Mouse (Mus musculus) urinary bladder, postnatal 36 days (tissue): ENCODE data around the gene Zfyve28.

Experiments used
- DNase-seq, 2 experiments: peaks; one replicate each; pipeline ENCODE4 v3.0.0; 2022; ENCODE audit warnings: low spot score in 2 of 2, mixed read lengths in 1 of 2

Zfyve28 gene

DNA sequence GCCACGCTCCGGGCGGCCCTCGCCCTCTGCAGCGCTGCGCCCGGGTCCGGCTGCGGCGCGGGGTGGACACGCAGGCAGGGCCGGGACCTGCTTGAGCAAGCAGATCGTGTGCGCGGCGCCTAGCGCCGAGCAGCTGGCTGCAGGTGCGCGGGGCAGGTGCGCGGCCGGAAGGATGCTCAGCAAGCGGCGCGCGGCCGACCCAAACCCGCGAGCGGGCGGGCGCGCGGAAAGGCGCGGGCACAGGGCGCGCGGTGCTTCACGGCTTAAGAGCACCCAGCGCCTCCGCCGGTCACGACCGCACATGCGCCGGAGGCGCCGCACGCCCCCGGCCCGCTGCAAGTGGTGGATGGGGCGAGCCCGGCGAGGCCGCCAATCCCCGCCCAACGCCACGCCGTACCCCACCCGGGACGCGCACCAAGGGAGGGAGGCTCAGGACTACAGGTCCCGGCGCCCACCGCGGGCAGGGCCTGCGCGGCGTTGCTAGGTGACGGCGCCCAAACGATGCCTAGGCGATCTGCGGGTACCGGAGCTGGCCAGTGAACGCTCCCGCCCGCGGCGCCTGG, at the start of gene Zfyve28, which contains the start of gene Cfap99:
Gene Zfyve28, minus strand, starts transcription at position 296 of the 563 bp plus-strand sequence.
Gene Cfap99, plus strand, starts transcription at position 447 of the 563 bp plus-strand sequence.
- peak; percentile 49 to 70 for DNase-seq

GRCm38 (mm10) chr5:34336775-34337450, 48.7 kb upstream of the Zfyve28 start:
- DNase-seq: peak; percentile 44 to 58

DNA sequence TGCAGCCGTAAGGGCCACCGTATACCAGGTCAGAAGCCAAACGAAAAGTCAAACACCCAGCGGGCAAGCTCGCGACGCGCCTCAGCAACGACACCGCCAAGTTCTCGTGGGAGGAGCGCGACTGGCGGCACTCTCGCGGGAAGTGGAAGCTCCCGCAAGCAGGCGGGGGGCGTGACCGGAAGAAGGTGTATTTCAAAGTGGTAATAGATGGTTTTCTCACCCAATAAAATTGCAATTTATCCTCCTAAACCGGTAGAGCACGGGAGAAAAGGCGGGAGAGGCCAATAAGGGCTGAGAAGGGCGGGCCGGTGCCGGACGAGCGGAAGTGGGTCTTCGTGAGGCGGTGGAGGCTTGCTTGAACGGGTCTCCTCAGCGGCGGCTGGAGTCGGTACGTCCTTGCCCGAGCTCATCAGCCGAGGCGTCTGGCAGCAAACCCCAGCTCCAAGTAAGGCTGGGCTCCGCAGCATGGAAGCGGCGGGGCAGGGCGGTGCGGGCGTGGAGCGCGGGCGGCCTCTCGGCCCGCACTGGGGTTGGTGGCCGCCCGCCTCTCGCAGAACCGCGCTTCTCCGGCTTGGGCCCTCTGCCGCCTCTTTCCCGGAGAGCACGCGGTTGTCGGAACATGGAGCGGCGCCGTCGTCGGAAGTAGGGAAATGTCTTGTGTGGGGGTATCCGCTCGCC, 48.0 kb upstream of the Zfyve28 start, which contains the start of gene Rnf4:
Gene Rnf4, plus strand, starts transcription at position 193 of the 678 bp plus-strand sequence.
- peak; percentile 97 to 98 for DNase-seq

- no peak for DNase-seq
These were observed 47.4 kb upstream of the Zfyve28 start for GRCm38 (mm10) chr5:34335539-34336096.

GRCm38 (mm10) chr5:34334081-34334480, 45.8 kb upstream of the Zfyve28 start:
- no peak for DNase-seq

DNA sequence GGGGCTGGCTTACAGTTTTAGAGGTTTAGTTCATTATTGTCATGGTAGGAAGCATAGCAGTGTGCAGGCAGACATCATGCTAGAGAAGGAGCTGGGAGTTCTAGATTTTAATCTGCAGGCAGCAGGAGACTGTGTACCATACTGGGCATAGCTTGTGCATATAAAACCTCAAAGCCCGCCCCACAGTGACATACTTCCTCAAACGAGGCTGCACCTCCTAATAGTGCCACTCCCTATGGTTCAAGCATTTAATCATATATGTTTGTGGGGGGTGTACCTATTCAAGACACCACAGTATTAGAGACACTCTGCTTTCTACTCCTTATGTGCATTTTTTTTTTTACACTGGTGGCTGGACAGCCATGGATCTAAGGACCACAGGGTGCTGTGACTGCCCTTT, 41.9 kb upstream of the Zfyve28 start:
- no peak for DNase-seq

DNA sequence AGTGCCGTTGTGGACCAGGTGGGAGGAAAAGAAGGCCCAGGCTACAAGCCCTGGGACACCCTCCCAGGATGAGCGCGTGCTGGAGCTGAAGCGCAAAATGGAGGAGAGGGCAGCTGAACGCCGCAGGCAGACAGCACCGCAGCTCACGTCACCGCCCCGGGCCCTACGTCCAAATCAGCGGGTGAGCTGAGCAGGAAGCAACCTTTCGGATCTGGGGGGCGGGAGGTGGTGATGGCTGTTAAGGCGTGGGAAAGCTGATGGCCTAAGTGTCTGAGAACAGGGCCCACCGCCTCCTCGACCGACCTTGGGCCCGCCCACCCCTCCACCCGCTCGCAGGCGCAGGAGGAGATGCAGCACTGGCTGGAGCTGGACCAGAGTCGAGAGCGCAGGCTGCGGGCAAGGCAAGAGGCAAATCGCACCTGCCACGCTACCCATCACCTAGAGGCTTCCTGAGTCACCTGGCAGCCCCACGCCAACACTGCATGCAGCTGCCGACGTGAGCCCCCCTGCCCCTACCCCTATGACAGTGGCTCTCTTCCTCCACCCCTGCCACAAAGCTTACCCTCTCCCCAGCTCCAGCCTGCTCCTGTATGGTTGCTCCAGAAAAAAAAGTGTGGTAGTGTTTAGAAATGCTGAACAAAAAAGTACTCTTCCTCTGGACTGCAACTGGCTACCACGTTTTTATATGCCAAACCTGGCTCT, 38.8 kb upstream of the Zfyve28 start:
- peak in 1 of 2 experiments; percentile 12 for DNase-seq

DNA sequence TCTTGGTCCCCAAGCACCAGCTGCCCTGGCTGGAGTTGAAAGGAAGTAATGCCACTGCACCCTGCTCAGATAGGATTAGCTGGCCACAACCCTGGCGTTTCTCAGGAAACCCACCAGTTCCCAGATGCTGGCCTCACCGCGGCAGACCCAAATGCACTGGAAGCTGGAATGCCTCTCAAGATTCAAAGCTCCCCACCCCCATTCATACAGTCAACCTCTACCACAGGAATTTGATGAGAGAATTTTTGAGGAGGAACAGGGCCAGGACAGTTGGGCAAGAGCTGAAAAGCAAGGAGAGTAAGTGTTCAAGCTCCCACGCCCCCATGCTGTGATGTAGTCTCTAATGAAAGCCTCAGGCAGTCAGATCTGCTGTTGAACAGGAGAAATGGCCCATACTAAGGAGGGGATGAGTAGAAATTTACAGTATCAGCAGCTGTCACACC, 38.0 kb upstream of the Zfyve28 start:
- peak in 1 of 2 experiments; percentile 33 for DNase-seq

DNA sequence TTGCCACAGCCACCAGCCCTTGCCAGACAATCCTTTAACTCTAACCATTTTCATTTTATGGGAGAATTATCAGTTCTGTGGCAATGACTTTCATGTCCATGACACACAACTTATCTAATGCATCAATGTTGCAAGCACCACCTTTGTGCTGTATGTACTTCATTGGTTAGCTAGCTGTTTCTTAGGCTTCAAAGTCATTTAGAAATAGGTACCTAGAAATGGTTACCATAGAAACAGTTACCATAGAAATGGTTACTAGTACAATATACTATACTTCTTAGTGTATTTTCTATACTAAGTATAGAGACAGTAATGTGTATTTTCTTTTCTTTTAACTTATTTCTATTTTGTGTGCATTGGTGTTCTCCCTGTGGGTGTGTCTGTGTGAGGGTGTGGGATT, 37.0 kb upstream of the Zfyve28 start:
- DNase-seq: no peak

DNA sequence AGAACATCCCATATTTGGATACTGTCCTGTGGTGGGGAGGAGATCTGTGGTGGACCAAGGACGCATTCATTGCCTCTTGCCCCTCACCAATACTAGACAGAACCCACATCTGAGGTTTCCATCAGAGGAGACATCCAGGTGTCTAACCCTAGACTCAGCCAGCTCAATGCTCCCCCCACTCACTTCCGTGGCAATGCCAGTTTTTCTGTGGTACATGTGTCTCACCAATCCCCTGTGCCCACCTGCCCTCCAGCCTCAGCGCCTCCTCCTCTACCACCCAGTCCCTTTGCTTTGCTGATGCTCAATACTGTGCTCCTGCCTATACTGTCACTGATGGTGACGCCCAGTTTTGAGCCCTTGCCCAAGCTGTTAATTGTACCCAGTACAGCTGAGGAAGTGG, 33.0 kb upstream of the Zfyve28 start:
- DNase-seq: no peak

DNA sequence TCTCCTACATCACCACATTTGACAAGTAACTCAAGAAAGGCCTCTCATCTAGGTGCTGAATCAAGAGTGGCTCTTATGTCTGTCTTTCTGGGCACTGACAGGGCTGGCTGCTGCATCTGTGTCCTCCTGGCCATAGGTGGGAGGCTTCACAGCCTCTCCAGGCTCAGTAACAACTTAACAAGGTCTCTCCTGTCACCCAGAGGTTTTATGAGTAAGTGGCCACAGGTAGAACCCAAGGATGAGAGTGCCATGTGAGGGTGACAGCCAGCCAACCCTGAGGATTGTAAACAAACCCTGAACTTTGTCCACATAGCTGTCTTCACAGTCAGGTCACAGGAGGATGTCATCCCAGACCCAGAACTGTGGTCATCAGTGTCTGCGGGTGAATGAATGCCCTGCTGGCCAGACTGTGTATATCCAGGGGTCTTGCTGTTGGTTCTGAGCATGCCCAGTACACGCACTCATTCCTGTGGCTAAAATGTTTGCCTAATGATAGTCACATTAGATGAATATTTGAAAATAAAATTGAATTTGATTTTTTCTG, 31.3 kb upstream of the Zfyve28 start:
- DNase-seq: no peak

DNA sequence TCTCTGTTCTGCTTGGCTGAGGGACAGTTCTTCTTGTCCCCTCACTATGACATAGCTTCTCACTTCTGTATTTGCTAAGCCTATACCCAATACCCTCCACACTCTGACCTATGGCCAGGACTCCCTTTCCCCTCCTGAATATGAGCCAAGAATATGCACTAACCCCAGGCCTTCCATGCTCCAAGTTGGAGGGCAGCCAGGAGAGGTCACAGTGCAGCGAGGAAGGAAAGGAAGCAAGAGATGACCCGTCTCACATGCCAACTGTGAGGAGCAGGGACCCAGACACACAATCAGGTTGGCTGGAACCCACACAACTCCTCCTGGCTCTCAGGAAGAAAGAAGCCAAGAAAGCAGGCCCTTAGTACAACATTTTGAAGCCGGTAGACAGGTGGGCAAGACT, 20.8 kb upstream of the Zfyve28 start:
- DNase-seq: no peak

- no peak for DNase-seq
These were observed 14.1 kb upstream of the Zfyve28 start for GRCm38 (mm10) chr5:34302377-34302776.

GRCm38 (mm10) chr5:34298937-34299535, 10.8 kb upstream of the Zfyve28 start:
- no peak for DNase-seq

DNA sequence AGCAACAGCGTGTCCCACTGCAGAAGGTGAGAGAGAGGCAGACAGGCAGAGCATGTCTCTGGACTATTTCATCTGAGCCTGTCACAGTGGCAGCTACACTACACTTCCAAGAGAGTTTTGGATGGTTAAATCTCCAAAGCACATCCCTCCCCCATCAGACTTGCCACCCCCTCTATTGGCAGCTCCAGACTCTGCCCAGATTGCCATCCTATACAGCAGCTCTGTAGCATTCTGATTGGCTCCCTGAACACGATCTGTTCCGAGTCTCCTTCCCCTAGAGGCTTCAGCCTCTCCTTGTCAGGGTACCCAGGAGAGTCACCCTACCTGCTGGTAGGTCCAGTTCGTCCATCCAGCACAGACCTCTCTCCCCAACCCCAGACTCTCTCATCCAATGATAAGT, 9.8 kb upstream of the Zfyve28 start:
- no peak for DNase-seq

- peak; percentile 23 to 51 for DNase-seq
These were observed 6.9 kb upstream of the Zfyve28 start for GRCm38 (mm10) chr5:34295141-34295540.

DNA sequence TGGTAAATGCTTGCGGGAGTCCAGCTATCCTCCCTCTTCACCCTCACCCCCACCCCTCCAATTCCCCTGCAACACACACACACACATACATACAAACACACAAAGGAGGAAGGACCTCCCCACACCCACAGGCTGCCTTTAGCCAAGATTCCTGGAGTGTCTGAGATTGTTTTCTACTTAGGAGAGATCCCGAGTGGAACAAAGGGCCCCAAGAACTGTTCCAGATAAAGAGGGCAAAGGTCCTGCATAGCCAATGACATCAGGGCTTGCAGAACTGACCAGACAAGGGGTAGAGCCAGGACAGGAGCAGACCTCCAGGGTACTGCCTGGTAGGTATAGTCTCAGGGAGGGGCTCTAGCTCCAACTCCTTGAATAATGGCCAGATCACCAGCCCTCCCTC, 6.4 kb upstream of the Zfyve28 start:
- peak in 1 of 2 experiments; percentile 42 for DNase-seq

- DNase-seq: no peak
These were observed 5.1 kb upstream of the Zfyve28 start for GRCm38 (mm10) chr5:34293363-34293762.

DNA sequence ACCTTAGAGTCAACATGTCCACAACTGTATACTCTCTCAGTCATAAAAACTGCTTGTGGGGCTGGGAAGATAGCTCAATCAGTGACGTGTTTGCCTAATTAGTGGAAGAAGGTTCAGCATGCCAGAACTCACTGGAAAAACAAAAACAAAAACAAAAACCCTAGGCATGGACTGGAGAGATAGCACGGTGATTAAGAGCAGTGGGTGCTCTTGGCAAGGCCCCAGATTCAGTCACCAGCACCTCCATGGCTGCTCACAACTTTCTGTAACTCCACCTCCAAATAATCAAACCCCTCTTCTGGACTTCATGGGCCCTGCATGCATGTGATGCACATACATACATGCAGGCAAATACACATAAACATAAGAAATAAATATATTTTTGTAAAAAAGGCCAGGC, 1.0 kb upstream of the Zfyve28 start:
- no peak for DNase-seq

DNA sequence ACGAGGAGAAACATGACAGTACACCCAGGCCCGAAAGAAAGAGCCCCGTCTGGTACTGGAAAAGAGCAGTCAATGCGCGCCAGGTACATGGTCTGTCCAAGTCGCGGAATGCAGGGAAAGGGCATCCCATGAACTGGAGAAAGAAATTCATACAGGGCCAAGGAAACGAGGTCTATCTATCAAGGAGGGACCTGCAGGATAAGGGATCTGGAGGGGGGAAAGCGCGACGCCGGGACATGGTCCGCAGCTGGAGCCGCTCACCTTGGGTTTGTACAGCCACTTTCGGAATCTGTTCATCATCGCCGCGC, 457 bp downstream of the Zfyve28 start:
- no peak for DNase-seq
